Mouse (Mus musculus) spleen, embryonic (tissue): Measurements from ENCODE around the gene Cdc42ep3.

ENCODE experiments used
- CTCF ChIA-PET: fragments of 350-600 bp; sonication (Branson Sonifier 250); formaldehyde crosslinking; loops from one replicate; lab custom pipeline; 2022; lab: Charles Lee

Gene Cdc42ep3

GRCm38 (mm10) chr17:79291672-79292071, 63.2 kb downstream of the Cdc42ep3 start:
- CTCF ChIA-PET = no interaction called here

- CTCF ChIA-PET = no interaction called here
Measured at GRCm38 (mm10) chr17:79290697-79291096, 64.2 kb downstream of the Cdc42ep3 start.

- CTCF ChIA-PET = no interaction called here
Measured at GRCm38 (mm10) chr17:79287302-79287701, 67.6 kb downstream of the Cdc42ep3 start.

- CTCF ChIA-PET = no interaction called here
Measured at GRCm38 (mm10) chr17:79285030-79285601, 69.8 kb downstream of the Cdc42ep3 start.
